Mouse (Mus musculus): ENCODE measurements around the gene Hoxb5. TPM values are rescaled to one million over a fixed set of nuclear protein-coding genes. Genes with fewer than 3 reads are reported as not detected.

Gene Hoxb5
- polyA plus RNA-seq, 1 experiment from 2014 or later = 157 TPM

DNA sequence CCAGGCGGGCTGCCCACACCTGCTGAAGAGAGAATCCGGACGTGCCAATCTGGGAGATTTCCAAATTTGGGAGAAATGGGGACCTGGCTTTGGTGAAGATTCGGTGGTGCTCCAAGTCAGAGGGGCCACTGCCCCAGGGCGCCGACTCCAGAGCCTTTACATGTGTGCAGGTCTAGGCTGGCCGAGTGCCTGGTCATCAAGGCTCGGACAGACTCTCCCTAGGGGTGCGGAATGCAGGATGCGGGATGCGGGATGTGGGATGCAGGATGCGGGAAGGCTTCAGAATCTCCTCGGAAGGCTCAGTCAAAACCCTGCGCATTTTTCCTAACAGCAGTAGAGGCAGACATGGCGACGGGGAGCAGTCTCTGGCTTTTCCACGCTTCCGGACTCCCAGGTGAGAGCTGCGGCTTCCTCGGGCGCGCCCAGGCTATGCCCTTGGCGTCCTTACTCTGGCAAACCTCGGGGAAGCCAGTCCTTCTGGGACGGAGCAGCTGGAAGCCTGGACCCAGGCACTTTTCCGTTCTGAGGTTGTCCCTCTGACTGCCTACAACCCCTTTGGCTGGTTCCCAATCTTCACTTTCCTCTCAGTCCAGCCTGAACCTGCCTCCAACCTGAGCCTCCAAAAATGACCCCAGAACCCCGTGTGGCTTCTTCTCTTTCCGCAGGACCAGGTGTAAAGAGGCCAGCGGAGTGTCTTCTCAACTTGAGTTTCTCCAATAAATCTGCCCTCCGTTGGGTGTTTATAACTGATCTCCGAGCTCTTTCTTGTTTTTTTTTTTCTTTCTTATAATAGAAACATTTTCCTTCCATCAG lies 23.5 kb upstream of the Hoxb5 start:
- Histone ChIP-seq H3K27ac (peak overlapping the region; percentile 14), H3K36me3 (replicated peaks; ENCODE audit: control insufficient read depth, insufficient read depth) (no peaks in the 10 kb centered on the region), H3K9me3 (ENCODE audit: control insufficient read depth, low read length) (no peaks in the 10 kb centered on the region), H3K9ac (peak overlapping the region; percentile 12; the same call in 1 of the 2 replicates), H3K4me3 (replicated peaks; ENCODE audit: low read length) (peak overlapping the region; percentile 4; the same call in 1 of the 2 replicates), H3K4me2 (replicated peaks) (peak overlapping the region; percentile 24), H3K4me1 (replicated peaks; ENCODE audit: control insufficient read depth, insufficient read depth, low read length) (no peaks in the 10 kb centered on the region), H3K27me3 (ENCODE audit: control insufficient read depth, insufficient read depth, low read length) (peaks cover 89% of the 10 kb centered on the region)
- no peak for DNase-seq (ENCODE audit: low spot score)
- WGBS = 3% methylated on average over 31 of the region's 31 CpGs
- no peak for ATAC-seq (ENCODE audit: low FRiP score)

DNA sequence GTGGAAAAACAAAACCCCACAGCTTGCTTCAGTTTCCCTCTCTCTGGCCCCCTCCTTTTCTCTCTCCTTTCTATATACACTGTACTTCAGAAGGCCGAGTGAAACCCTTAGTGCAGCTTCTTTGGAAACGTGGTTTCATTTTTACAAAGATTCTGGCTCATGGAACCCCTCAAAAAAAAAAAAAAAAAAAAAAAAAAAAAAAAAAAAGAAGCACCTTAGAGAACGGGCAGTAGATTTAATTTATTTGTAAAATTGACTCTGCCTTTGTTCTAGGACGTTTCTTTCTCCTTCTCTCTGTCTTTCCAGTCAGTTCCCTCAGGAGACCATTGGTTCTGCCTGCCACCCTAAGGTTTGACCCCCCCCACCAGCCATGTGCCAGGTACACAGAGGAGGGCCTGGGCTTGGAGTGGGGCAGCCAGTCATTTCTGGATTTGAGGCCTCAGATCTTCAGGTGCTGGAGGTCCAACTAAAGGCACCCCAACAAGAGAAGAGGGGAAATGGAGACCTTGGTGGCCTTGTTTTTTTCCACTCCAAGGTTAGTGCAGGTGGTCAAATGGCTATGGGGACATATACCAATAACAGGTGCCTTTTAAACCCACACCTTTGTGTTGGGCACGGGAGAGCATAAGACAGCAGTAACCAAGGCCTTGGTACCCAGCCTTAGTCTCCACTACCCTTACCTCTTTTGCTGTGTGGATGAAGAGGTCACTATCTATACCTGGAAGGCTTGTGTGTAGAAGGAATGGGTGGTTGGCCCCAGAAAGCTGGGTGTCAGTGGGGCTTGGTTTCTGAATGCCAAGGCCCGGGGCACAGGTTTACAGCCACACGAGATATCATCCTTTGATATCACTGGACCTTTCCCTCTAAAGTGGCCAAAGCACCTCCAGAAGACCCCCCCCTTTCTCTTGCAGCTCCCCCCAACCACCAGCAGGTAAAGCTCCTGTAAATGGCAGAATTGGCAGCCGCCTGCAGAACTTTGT lies 22.4 kb upstream of the Hoxb5 start:
- peak overlapping the region; percentile 37 for H3K4me2 ChIP-seq (replicated peaks)
- DNase-seq (ENCODE audit: low spot score) = no peak
- H3K27ac ChIP-seq = peak overlapping the region; percentile 4; the same call in 1 of the 2 replicates
- H3K36me3 ChIP-seq (replicated peaks; ENCODE audit: control insufficient read depth, insufficient read depth) = no peaks in the 10 kb centered on the region
- no peak for ATAC-seq (ENCODE audit: low FRiP score)
- H3K4me3 ChIP-seq (replicated peaks; ENCODE audit: low read length) = peak overlapping the region; percentile 39; the same call in 1 of the 2 replicates
- peaks cover 89% of the 10 kb centered on the region for H3K27me3 ChIP-seq (ENCODE audit: control insufficient read depth, insufficient read depth, low read length)
- H3K9me3 ChIP-seq (ENCODE audit: control insufficient read depth, low read length) = no peaks in the 10 kb centered on the region
- H3K4me1 ChIP-seq (replicated peaks; ENCODE audit: control insufficient read depth, insufficient read depth, low read length) = no peaks in the 10 kb centered on the region
- H3K9ac ChIP-seq = 0 out of 2 replicates have a peak overlapping the region, but pooled peaks have one; percentile 12
- 8% methylated on average over 8 of the region's 8 CpGs for WGBS

DNA sequence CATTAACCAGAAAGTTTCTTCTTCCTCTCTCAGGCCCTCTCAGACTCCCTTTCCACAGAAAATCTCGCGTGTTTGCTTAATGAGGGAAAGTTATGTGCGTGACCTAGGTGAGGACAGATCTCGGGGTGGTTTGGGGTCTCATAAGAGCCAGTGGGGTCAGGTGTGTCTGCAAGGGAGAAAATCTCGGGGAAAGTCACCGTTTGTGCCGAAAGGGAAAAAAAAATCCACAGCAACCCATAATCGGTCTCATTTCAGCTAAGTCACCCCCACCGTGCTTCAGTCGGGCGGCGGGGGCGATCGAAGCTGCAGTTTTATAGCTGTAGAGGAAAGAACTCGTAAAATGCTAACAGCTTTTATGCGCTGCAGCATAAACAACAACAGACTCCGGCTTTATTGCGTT lies 21.7 kb upstream of the Hoxb5 start:
- Histone ChIP-seq H3K27me3 (ENCODE audit: control insufficient read depth, insufficient read depth, low read length) (peaks cover 89% of the 10 kb centered on the region), H3K9ac (0 out of 2 replicates have a peak overlapping the region, but pooled peaks have one; percentile 10), H3K4me2 (replicated peaks) (peak overlapping the region; percentile 37), H3K27ac (peak overlapping the region; percentile 63), H3K9me3 (ENCODE audit: control insufficient read depth, low read length) (no peaks in the 10 kb centered on the region), H3K4me1 (replicated peaks; ENCODE audit: control insufficient read depth, insufficient read depth, low read length) (no peaks in the 10 kb centered on the region), H3K36me3 (replicated peaks; ENCODE audit: control insufficient read depth, insufficient read depth) (no peaks in the 10 kb centered on the region), H3K4me3 (replicated peaks; ENCODE audit: low read length) (peak overlapping the region; percentile 39; the same call in 1 of the 2 replicates)
- DNase-seq (ENCODE audit: low spot score) (no peak), ATAC-seq (ENCODE audit: low FRiP score) (no peak)
- WGBS = 6% methylated on average over 18 of the region's 18 CpGs

DNA sequence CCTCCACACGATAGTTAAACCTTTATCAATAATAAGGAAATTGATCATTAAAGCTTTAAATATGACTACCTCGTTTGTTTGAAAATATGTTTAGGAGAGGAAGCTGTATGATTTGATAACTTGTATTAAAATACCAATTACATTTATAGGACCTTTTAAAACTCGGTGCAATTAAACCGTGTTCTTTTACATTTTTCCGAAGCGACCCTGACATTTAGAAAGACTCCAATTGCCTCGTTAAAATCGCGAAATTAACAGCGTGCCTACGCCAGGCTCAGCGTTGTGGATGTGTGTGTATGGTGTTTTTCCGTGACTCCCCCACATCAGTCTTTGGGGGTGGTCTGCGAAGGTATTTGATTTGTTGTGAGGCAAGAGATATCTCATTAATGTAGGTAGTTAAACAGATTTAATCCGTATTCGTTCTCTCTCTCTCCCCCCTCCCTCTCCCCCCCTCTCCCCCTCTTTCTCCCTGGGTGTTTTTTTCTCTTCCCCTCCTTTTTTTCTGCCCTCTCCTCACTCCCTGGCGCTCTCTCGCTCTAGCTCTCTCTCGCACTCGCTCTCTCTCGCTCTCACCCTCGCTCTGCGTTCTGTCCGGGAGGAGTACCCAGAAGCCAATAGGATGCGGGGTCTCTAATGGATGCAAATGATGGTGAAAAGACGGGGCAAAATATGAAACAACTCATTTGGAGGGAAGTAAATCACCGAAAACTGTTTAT lies 21.1 kb upstream of the Hoxb5 start, which contains the start of gene Hoxb8:
Gene Hoxb8, plus strand, starts transcription at position 51 of the 716 bp plus-strand sequence.
- WGBS = 1% methylated on average over 27 of the region's 27 CpGs
- no peaks in the 10 kb centered on the region for H3K9me3 ChIP-seq (ENCODE audit: control insufficient read depth, low read length)
- H3K4me2 ChIP-seq (replicated peaks) = peak within 1 kb of the TSS; percentile 46
- H3K27me3 ChIP-seq (ENCODE audit: control insufficient read depth, insufficient read depth, low read length) = peaks cover 89% of the 10 kb centered on the region
- peak within 1 kb of the TSS; percentile 63; the same call in 1 of the 2 replicates for H3K9ac ChIP-seq
- H3K36me3 ChIP-seq (replicated peaks; ENCODE audit: control insufficient read depth, insufficient read depth) = no peaks in the 10 kb centered on the region
- H3K4me1 ChIP-seq (replicated peaks; ENCODE audit: control insufficient read depth, insufficient read depth, low read length) = no peaks in the 10 kb centered on the region
- H3K27ac ChIP-seq = peak within 1 kb of the TSS; percentile 69
- H3K4me3 ChIP-seq (replicated peaks; ENCODE audit: low read length) = peak within 1 kb of the TSS; percentile 39
- no peak for DNase-seq (ENCODE audit: low spot score)
- ATAC-seq (ENCODE audit: low FRiP score) = no peak

DNA sequence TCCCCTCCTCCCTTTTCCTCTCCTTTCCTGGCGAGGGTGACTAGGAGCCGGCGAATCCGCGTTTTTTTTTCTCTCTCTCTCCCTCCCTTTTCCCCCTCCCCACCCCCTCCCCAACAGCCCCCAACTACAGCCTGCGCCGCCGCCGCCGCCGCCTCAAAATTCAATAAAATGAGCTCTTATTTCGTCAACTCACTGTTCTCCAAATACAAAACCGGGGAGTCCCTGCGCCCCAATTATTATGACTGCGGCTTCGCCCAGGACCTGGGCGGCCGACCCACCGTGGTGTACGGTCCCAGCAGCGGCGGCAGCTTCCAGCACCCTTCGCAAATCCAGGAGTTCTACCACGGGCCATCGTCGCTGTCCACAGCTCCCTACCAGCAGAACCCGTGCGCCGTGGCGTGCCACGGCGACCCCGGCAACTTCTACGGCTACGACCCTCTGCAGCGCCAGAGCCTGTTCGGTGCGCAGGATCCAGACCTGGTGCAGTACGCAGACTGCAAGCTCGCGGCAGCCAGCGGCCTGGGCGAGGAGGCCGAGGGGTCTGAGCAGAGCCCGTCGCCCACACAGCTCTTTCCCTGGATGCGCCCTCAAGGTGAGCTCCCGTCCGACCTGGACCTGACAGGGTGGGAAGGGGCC lies 20.2 kb upstream of the Hoxb5 start:
- ATAC-seq (ENCODE audit: low FRiP score) = no peak
- H3K27ac ChIP-seq = peak overlapping the region; percentile 69

DNA sequence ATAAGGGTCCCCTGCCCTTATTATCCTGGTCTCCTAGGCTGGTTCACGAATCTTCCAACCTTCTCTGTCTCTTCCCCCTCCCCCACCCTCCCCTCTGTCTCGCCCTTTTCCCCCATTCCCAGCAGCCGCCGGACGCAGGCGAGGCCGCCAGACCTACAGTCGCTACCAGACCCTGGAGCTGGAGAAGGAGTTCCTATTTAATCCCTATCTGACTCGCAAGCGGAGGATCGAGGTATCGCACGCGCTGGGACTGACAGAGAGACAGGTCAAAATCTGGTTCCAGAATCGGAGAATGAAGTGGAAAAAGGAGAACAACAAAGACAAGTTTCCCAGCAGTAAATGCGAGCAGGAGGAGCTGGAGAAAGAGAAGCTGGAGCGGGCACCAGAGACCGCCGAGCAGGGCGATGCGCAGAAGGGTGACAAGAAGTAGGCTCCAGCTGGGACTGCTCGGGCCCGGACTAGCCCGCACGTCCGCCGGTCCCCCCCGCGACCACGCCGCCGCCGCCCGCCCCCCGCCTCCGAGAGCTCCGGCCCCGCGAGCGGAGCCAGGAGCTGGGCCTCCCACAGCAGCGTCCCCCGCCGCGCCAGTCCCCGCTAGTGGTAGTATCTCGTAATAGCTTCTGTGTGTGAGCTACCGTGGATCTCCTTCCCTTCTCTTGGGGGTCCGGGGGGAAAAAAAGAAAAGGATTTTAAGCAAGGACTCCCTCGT lies 18.9 kb upstream of the Hoxb5 start:
- peak overlapping the region; percentile 69 for H3K27ac ChIP-seq
- H3K4me2 ChIP-seq (replicated peaks) = peak overlapping the region; percentile 46
- H3K9me3 ChIP-seq (ENCODE audit: control insufficient read depth, low read length) = no peaks in the 10 kb centered on the region
- H3K4me1 ChIP-seq (replicated peaks; ENCODE audit: control insufficient read depth, insufficient read depth, low read length) = no peaks in the 10 kb centered on the region
- peak overlapping the region; percentile 63 for H3K9ac ChIP-seq
- WGBS = under 1% methylated on average over 42 of the region's 49 CpGs
- peaks cover 89% of the 10 kb centered on the region for H3K27me3 ChIP-seq (ENCODE audit: control insufficient read depth, insufficient read depth, low read length)
- no peak for ATAC-seq (ENCODE audit: low FRiP score)
- H3K4me3 ChIP-seq (replicated peaks; ENCODE audit: low read length) = peak overlapping the region; percentile 39
- H3K36me3 ChIP-seq (replicated peaks; ENCODE audit: control insufficient read depth, insufficient read depth) = no peaks in the 10 kb centered on the region
- DNase-seq (ENCODE audit: low spot score) = no peak

More for the DNA sequence above, 20.2 kb upstream of the Hoxb5 start:
- under 1% methylated on average over 49 of the region's 49 CpGs for WGBS
- peak overlapping the region; percentile 39 for H3K4me3 ChIP-seq (replicated peaks; ENCODE audit: low read length)
- no peaks in the 10 kb centered on the region for H3K9me3 ChIP-seq (ENCODE audit: control insufficient read depth, low read length)
- peaks cover 89% of the 10 kb centered on the region for H3K27me3 ChIP-seq (ENCODE audit: control insufficient read depth, insufficient read depth, low read length)
- H3K4me1 ChIP-seq (replicated peaks; ENCODE audit: control insufficient read depth, insufficient read depth, low read length) = no peaks in the 10 kb centered on the region
- no peaks in the 10 kb centered on the region for H3K36me3 ChIP-seq (replicated peaks; ENCODE audit: control insufficient read depth, insufficient read depth)
- DNase-seq (ENCODE audit: low spot score) = no peak
- peak overlapping the region; percentile 46; the same call in 1 of the 2 replicates for H3K4me2 ChIP-seq (replicated peaks)
- H3K9ac ChIP-seq = peak overlapping the region; percentile 63

DNA sequence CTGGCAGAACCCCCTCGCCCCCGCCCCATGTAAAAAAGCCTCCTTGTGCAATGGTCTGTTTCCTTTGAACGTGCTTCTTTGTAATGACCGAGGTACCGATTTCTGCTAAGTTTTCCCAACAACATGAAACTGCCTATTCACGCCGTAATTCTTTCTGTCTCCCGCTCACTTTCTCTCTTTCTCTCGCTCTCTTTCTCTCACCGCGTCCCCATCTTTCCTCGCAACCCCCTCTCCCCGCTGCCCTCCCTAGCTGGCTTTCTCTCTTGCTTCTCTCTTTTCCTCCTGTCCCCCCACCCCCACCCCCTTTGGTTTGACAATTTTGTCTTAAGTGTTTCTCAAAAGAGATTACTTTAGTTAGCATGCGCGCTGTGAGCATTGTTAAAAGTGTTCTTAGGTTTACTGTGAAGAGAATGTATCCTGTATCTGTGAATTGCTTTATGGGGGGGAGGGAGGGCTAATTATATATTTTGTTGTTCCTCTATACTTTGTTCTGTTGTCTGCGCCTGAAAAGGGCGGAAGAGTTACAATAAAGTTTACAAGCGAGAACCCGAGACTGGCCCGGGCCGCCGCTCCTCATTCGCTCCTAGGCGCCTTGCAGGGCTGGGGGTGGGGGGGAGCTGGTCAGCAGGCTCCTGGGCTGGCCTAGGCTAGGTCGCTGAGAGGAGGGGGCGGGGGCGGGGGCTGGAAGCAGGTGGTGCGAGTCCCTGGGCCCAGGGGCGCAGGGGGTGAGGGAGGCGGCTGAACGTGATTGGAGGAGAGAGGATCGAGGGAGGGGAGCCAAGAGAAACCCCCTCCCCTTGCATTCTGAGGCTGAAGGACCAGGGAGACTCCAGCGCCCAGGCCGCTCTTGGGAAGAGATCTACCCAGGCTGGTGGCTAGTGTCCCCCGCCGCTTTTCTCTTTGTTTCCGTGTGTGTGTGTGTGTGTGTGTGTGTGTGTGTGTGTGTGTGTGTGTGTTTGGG lies 18.1 kb upstream of the Hoxb5 start:
- Histone ChIP-seq H3K9ac (peak overlapping the region; percentile 63), H3K27ac (peak overlapping the region; percentile 69), H3K36me3 (replicated peaks; ENCODE audit: control insufficient read depth, insufficient read depth) (no peaks in the 10 kb centered on the region), H3K4me1 (replicated peaks; ENCODE audit: control insufficient read depth, insufficient read depth, low read length) (no peaks in the 10 kb centered on the region), H3K4me3 (replicated peaks; ENCODE audit: low read length) (peak overlapping the region; percentile 39), H3K4me2 (replicated peaks) (peak overlapping the region; percentile 46), H3K27me3 (ENCODE audit: control insufficient read depth, insufficient read depth, low read length) (peaks cover 89% of the 10 kb centered on the region), H3K9me3 (ENCODE audit: control insufficient read depth, low read length) (no peaks in the 10 kb centered on the region)
- 0 out of 2 replicates have a peak, but pooled peaks have one; percentile 59 for ATAC-seq (ENCODE audit: low FRiP score)
- no peak for DNase-seq (ENCODE audit: low spot score)
- WGBS = 2% methylated on average over 32 of the region's 37 CpGs
